Mouse (Mus musculus) frontal cortex, postnatal 36 days (tissue): ENCODE results near the gene Cldn14.

Source experiments
- DNase-seq, 2 experiments: peaks; one replicate each; pipeline ENCODE4 v3.0.0; 2022; ENCODE audit warnings: low spot score in 2 of 2

Cldn14 gene

DNA sequence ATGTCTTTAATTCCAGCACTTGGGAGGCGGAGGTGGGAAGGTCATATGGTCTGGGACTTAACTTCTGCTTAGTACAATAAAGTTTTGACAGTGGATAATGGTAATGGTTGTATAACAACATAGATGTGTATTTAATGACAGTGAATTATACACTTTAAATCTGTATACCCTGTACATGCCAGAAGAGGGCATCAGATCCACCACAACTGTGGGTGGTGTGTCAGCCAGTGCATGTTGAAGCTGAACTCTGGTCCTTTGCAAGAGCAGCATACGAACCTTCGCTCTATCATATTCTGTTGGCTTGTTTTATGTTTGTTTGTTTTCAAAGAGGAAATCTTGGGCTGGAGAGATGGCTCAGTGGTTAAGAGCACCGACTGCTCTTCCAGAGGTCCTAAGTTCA, 61.2 kb downstream of the Cldn14 start:
- DNase-seq: no peak

- DNase-seq: no peak
These were observed 64.3 kb downstream of the Cldn14 start for GRCm38 (mm10) chr16:93944301-93944700.

DNA sequence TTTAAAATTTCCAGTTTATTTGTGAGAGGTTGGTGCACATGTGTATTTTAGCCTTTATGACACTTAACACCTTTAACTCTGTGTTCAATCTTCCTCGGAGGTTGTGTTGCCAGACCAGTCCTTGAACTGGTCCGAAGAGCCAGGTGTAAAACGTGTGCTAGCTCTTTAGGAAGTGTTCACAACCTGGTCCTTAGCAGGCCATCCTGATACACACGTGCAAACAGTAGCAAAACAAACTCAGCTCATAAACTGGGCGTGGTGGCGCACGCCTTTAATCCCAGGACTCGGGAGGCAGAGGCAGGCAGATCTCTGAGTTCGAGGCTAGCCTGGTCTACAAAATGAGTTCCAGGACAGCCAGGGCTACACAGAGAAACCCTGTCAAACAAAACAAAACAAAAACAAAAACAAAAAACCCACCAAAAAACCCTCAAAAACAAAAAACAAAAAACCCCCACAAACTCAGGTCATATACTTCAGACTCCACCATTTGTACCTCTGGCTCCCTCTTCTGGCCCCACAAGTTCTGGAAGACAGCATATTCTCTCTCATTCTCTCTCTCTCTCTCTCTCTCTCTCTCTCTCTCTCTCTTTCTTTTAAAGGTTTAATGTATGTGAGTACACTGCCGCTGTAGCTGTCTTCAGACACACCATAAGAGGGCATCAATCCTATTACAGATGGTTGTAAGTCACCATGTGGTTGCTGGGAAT, 65.7 kb downstream of the Cldn14 start:
- no peak for DNase-seq

- no peak for DNase-seq
These were observed 66.7 kb downstream of the Cldn14 start for GRCm38 (mm10) chr16:93941781-93942567.

DNA sequence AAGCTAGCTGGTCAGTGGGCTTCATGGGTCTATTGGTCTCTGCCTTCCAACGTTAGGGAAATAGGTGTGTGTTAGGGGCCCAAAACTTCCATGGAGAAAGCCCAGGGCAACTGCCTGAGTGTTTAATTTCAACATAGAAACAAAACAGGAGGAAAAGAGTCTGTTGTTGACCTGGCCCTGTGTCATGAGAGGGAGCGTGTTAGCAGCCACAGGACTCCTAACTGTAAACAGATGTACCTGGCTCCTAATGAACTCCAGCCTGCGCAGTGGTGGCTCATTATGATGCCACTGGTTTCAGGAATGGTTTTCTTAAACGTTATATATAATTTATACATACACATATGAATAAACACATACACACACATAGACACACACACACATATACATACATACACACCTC, 68.7 kb downstream of the Cldn14 start:
- DNase-seq: no peak

- DNase-seq: peak; percentile 71 to 73
These were observed 70.2 kb downstream of the Cldn14 start for GRCm38 (mm10) chr16:93938400-93938846.

GRCm38 (mm10) chr16:93935009-93935408, 73.6 kb downstream of the Cldn14 start:
- DNase-seq: no peak

DNA sequence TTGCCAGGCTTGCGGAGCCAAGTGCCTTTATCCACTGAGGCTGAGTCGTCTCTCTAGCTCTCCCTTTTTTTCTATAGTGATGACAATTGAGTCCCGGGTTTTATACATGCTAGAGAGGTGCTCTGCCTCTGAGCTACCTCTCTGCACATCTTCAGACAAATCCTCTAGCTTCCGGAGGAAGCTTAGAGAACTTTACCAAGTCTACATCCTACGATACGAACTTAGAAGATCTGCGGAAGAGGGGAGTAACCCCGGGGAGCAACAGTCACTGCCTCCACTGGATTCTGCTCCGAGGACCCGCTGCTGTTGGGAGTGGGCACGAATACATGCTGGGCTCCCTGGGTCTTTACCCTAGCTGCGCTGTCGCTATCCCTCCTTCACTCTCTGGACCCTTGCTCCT, 74.0 kb downstream of the Cldn14 start:
- no peak for DNase-seq

- no peak for DNase-seq
These were observed 76.2 kb downstream of the Cldn14 start for GRCm38 (mm10) chr16:93932185-93933168.

DNA sequence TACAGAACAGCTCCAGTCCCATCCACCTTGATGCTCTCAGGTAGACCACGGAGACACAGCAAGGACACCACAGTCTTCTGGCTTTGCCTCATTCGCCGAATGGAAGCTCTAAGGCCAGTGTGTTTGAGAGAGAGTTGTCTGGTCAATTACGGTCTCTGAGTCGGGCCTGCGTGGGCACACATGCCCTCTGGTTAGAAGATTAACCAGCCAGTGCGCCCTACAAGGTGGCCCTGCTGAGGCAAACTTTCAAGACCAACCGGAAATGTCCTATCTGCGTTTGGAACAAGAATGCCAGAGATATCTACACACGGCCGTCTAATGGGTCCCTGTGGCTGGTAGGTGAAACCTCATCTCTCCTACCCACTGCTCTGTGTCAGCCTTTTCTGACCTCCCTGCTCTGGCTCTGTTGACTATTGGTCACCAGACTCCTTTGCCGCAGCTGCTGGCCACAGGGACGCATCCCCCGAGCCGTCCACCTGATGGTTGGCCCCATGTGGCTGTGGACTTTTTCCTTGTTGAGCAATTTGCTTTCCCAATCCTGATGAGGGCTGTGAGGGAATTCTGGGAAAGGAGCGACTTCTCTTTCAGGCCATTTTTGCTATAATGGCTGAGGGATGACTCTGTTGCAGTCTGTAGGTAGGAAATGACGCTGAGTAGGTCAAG, 79.1 kb downstream of the Cldn14 start:
- no peak for DNase-seq

GRCm38 (mm10) chr16:93925684-93926247, 82.9 kb downstream of the Cldn14 start:
- no peak for DNase-seq

GRCm38 (mm10) chr16:93923788-93924187, 84.8 kb downstream of the Cldn14 start:
- DNase-seq: no peak

DNA sequence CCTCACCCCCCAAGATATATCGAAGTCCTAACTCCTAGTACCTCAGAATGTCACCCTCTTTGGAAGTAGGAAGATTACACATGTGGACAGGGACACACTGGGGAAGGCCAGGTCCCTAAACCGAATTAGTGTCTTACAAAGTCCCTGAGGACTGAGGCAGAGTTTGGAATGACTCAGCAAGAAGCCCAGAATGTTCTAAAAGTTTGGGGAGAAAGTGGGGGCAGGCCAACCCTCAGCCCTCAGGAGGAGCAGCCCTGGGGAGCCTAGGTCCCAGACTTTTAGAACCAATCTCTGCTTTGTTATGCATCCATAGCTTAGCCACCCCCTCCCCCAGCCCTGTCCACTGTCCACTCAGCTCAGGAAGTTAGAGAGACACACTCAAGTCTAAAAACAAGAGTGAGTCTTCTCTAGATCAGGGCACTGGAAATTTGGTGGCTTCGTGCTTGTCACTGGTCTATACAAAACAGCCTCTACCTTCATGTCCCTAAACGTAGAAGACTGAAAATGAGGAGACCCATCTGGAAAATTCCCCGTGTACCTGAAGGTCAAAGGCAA, 85.7 kb downstream of the Cldn14 start:
- no peak for DNase-seq

DNA sequence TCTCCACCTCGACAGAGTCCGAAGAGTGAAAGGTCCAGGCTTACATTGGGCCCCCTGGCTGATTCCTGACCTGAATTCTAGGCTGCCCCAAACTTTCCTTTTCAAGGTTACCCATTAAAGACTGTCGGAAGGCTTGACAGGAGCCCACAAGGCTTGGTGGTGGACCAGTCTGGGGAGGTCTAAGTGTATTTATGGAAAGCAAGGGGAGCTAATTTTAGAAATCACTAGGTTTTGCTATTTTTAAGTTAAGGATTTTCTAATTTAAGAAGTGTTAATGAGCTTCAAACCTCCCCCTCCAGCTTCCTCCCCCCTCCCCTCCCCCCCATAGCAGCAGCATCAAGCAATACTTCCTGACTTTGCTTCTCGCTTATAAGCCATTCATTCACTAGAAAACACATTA, 88.0 kb downstream of the Cldn14 start:
- DNase-seq: no peak

- DNase-seq: no peak
These were observed 89.4 kb downstream of the Cldn14 start for GRCm38 (mm10) chr16:93919189-93919588.

GRCm38 (mm10) chr16:93918679-93919060, 90.0 kb downstream of the Cldn14 start:
- no peak for DNase-seq

DNA sequence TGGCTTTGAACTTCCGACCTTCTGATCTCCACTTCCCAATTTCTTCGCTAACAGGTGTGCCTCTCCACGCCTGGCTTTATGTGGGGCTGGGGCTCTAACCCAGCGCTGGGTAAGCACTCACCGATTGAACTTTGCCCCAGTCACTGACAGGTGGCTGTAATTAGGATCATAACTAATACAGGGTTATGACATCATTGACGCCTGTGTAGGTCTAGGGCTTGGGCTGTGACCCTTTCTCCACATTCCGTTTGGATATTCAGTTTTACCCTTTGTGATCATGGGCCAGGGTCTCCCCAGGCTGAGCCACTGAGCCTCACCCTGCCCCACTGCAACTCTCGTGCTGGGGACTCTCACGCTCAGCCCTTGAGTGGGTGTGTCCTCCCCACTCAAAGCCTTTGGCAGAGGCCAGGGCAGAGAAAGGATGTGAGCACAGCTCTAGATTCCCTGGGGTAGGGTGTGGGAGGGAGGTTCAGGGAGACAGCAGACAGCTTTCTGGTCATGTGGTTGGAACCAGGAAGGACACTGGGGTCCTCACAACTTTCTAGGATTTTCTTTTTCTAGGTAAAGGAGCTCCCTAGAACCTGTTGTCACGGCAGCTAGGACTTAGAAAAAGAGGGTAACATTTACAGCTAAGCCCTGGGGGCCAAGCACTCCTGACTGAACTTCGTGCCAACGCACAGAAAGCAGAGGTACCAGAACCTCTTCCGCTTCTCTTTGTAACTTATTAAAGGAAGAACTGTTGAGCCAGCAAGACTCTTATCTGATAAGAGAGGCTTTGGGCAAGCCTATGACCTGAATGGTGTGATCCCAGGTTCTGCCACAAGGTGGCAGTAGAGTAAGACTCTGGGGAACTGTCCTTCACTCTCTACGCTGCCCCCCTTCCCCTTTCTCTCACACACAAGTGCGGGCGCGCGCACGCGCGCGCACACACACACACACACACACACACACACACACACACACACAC, 90.6 kb downstream of the Cldn14 start:
- peak; percentile 80 to 89 for DNase-seq

DNA sequence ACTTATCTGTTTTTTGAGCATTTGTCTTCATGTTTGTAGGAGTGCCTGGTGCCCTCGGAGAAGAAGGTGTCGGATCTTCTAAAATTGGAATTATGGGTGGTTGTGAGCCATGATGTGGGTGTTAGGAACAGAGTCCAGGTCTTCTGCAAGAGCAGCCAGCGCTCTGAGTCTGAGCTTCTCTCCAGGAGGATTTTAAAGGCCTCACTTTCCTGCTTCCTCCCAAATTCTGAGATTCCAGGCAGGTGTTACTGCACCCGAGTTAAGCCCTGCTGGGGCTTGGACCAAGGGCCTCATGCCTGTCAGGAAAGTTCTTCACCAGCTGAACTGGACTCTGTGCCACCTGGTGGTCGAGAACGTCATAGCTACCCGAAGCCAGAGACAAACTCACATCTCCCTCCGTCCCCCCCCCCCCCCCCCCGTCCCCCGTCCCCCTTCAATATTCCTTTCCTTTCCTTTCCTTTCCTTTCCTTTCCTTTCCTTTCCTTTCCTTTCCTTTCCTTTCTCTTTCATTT, 93.2 kb downstream of the Cldn14 start:
- DNase-seq: no peak

DNA sequence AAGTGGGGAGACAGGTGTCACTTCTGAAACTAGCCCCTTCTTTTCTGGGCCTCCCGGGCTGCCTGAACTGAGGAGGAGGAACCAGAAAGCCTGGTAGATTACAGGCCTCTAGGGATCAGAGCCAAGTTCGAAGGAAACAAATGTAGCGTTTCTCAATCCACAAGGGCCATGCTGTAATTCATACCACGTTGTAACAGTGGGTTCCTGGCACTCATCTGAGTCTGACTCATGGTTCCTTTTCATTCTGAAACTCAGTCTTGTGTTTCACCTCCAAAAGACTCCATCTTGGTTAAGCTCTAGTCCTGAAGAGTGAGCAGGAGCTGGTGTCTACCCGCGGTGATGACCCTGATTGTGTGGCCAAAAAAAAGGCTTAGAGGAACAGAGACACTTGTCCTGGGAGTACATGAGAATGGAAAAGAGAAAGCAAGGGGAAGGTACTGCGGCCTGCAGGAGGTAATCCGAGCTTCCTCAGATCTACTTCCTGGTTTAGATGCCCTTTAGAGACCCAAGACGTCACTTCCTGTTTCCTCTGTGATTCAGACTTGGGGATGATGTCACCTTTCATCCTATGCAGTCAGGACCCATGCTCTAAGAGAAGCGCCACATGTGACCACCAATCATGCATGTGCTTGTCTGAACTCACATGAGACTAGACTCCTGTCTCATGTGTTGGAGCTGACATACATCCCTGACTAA, 94.6 kb downstream of the Cldn14 start:
- no peak for DNase-seq
